Mouse (Mus musculus): ENCODE measurements around the gene Vangl1. TPM values are rescaled to one million over a fixed set of nuclear protein-coding genes. Genes with fewer than 3 reads are reported as not detected.

The Vangl1 gene
- polyA plus RNA-seq, 1 experiment from 2014 or later: 19.1 TPM

GRCm38 (mm10) chr3:102152872-102153271 lies 51.6 kb downstream of the Vangl1 start:
- Histone ChIP-seq H3K4me2 (replicated peaks) (no peak overlapping the region), H3K27ac (0 out of 2 replicates have a peak overlapping the region, but pooled peaks have one; percentile 57), H3K36me3 (peaks cover 10% of the 10 kb centered on the region)

GRCm38 (mm10) chr3:102152471-102152870 lies 52.0 kb downstream of the Vangl1 start:
- no peak overlapping the region for H3K9ac ChIP-seq
- H3K36me3 ChIP-seq: peaks cover 6% of the 10 kb centered on the region; the same call in 1 of the 2 replicates
- no peaks in the 10 kb centered on the region for H3K9me3 ChIP-seq
- H3K4me1 ChIP-seq: peaks cover 23% of the 10 kb centered on the region
- H3K4me2 ChIP-seq (replicated peaks): no peak overlapping the region
- 34% methylated on average over 4 of the region's 4 CpGs for WGBS
- H3K27me3 ChIP-seq: no peaks in the 10 kb centered on the region
- ATAC-seq (ENCODE audit: insufficient number of reproducible peaks, insufficient read depth, low FRiP score, low TSS enrichment): no peak
- H3K4me3 ChIP-seq: no peak overlapping the region
- H3K27ac ChIP-seq: 0 out of 2 replicates have a peak overlapping the region, but pooled peaks have one; percentile 57

More at GRCm38 (mm10) chr3:102152872-102153271, 51.6 kb downstream of the Vangl1 start:
- WGBS: 18% methylated on average over 4 of the region's 4 CpGs
- H3K9me3 ChIP-seq: no peaks in the 10 kb centered on the region
- peaks cover 23% of the 10 kb centered on the region for H3K4me1 ChIP-seq
- no peak for ATAC-seq (ENCODE audit: insufficient number of reproducible peaks, insufficient read depth, low FRiP score, low TSS enrichment)
- H3K4me3 ChIP-seq: no peak overlapping the region
- no peaks in the 10 kb centered on the region for H3K27me3 ChIP-seq
- no peak overlapping the region for H3K9ac ChIP-seq

GRCm38 (mm10) chr3:102151850-102152249 lies 52.6 kb downstream of the Vangl1 start:
- no peak for ATAC-seq (ENCODE audit: insufficient number of reproducible peaks, insufficient read depth, low FRiP score, low TSS enrichment)
- 0 out of 2 replicates have a peak overlapping the region, but pooled peaks have one; percentile 57 for H3K27ac ChIP-seq
- H3K27me3 ChIP-seq: no peaks in the 10 kb centered on the region
- H3K4me2 ChIP-seq (replicated peaks): no peak overlapping the region
- no peak overlapping the region for H3K4me3 ChIP-seq
- no peaks in the 10 kb centered on the region for H3K9me3 ChIP-seq
- WGBS: 40% methylated on average over 4 of the region's 4 CpGs
- H3K36me3 ChIP-seq: 0 out of 2 replicates have a peak, but pooled peaks cover under 1% of the 10 kb centered on the region
- H3K4me1 ChIP-seq: peaks cover 23% of the 10 kb centered on the region
- H3K9ac ChIP-seq: no peak overlapping the region

- Histone ChIP-seq H3K36me3 (no peaks in the 10 kb centered on the region), H3K9me3 (no peaks in the 10 kb centered on the region), H3K9ac (no peak overlapping the region), H3K4me2 (replicated peaks) (no peak overlapping the region), H3K27me3 (no peaks in the 10 kb centered on the region), H3K4me1 (peaks cover 18% of the 10 kb centered on the region), H3K27ac (no peak overlapping the region), H3K4me3 (no peak overlapping the region)
- no peak for ATAC-seq (ENCODE audit: insufficient number of reproducible peaks, insufficient read depth, low FRiP score, low TSS enrichment)
- 20% methylated on average over 7 of the region's 7 CpGs for WGBS
Observed at GRCm38 (mm10) chr3:102149941-102150340, 54.6 kb downstream of the Vangl1 start.

- H3K4me3 ChIP-seq: no peak overlapping the region
- no peak overlapping the region for H3K9ac ChIP-seq
- H3K4me1 ChIP-seq: peaks cover 10% of the 10 kb centered on the region
- ATAC-seq (ENCODE audit: insufficient number of reproducible peaks, insufficient read depth, low FRiP score, low TSS enrichment): no peak
- H3K36me3 ChIP-seq: no peaks in the 10 kb centered on the region
- 80% methylated on average over 4 of the region's 4 CpGs for WGBS
- no peak overlapping the region for H3K4me2 ChIP-seq (replicated peaks)
- no peak overlapping the region for H3K27ac ChIP-seq
- no peaks in the 10 kb centered on the region for H3K9me3 ChIP-seq
- no peaks in the 10 kb centered on the region for H3K27me3 ChIP-seq
Observed at GRCm38 (mm10) chr3:102147189-102147588, 57.3 kb downstream of the Vangl1 start.

DNA sequence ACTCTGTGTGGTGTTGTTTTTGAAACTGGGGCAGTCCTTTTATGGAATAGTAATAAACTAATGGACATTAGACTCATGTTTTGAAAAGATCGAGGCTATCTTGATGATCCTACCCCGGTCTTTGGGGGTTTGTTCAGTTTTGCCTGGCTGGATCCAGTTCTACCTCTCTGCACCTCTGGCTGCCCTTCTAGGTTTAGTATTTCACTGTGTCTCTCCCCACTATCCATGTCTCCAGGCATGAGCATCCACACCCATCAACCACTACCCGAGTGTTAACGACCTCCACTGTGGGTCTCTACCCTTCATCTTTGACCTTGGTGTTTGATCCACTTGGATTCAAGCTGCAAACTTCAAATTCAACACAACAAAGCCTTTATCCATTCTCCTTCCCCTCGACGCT lies 58.1 kb downstream of the Vangl1 start:
- Histone ChIP-seq H3K4me1 (peaks cover 8% of the 10 kb centered on the region), H3K4me3 (no peak overlapping the region), H3K27me3 (no peaks in the 10 kb centered on the region), H3K9me3 (no peaks in the 10 kb centered on the region), H3K9ac (no peak overlapping the region), H3K27ac (no peak overlapping the region), H3K36me3 (no peaks in the 10 kb centered on the region), H3K4me2 (replicated peaks) (no peak overlapping the region)
- 77% methylated on average over 6 of the region's 6 CpGs for WGBS
- ATAC-seq (ENCODE audit: insufficient number of reproducible peaks, insufficient read depth, low FRiP score, low TSS enrichment): no peak

GRCm38 (mm10) chr3:102145645-102146386 lies 58.7 kb downstream of the Vangl1 start:
- 17% methylated on average over 6 of the region's 6 CpGs for WGBS
- Histone ChIP-seq H3K4me1 (peaks cover 8% of the 10 kb centered on the region), H3K4me3 (no peak overlapping the region), H3K9me3 (no peaks in the 10 kb centered on the region), H3K27me3 (no peaks in the 10 kb centered on the region), H3K36me3 (no peaks in the 10 kb centered on the region), H3K4me2 (replicated peaks) (no peak overlapping the region), H3K9ac (no peak overlapping the region), H3K27ac (no peak overlapping the region)
- no peak for ATAC-seq (ENCODE audit: insufficient number of reproducible peaks, insufficient read depth, low FRiP score, low TSS enrichment)

DNA sequence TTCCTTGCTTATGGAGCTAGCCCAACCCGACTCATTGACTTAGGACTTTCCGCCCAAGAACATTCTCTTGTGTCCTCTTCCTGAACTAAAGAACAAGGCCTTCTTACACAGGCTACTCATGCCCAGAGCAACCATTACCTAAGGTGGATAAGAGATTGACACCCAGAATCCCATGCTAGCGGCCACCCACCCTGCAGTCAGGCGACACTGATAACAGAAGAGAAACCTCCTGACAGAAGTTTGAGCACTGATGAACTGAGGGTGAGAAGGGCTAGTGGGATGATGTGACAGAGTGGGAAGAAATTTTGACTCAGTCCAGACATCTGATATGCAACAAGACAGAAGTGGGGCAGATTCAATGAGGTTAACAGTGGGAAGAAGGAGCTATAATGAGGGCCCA lies 60.1 kb downstream of the Vangl1 start:
- Histone ChIP-seq H3K9ac (no peak overlapping the region), H3K4me3 (no peak overlapping the region), H3K36me3 (no peaks in the 10 kb centered on the region), H3K4me2 (replicated peaks) (no peak overlapping the region), H3K27ac (no peak overlapping the region), H3K4me1 (peaks cover 2% of the 10 kb centered on the region), H3K9me3 (no peaks in the 10 kb centered on the region), H3K27me3 (no peaks in the 10 kb centered on the region)
- 94% methylated on average over 4 of the region's 4 CpGs for WGBS
- no peak for ATAC-seq (ENCODE audit: insufficient number of reproducible peaks, insufficient read depth, low FRiP score, low TSS enrichment)

- Histone ChIP-seq H3K4me2 (replicated peaks) (no peak overlapping the region), H3K27ac (no peak overlapping the region), H3K4me3 (no peak overlapping the region), H3K4me1 (no peaks in the 10 kb centered on the region), H3K36me3 (no peaks in the 10 kb centered on the region), H3K27me3 (no peaks in the 10 kb centered on the region), H3K9me3 (no peaks in the 10 kb centered on the region), H3K9ac (no peak overlapping the region)
- WGBS: 87% methylated on average over 3 of the region's 3 CpGs
- no peak for ATAC-seq (ENCODE audit: insufficient number of reproducible peaks, insufficient read depth, low FRiP score, low TSS enrichment)
Observed at GRCm38 (mm10) chr3:102143536-102143935, 61.0 kb downstream of the Vangl1 start.

GRCm38 (mm10) chr3:102142947-102143346 lies 61.5 kb downstream of the Vangl1 start:
- Histone ChIP-seq H3K4me3 (no peak overlapping the region), H3K4me1 (no peaks in the 10 kb centered on the region), H3K9me3 (no peaks in the 10 kb centered on the region), H3K36me3 (no peaks in the 10 kb centered on the region), H3K27me3 (peaks cover 4% of the 10 kb centered on the region; the same call in 1 of the 2 replicates), H3K4me2 (replicated peaks) (no peak overlapping the region), H3K27ac (no peak overlapping the region), H3K9ac (no peak overlapping the region)
- no peak for ATAC-seq (ENCODE audit: insufficient number of reproducible peaks, insufficient read depth, low FRiP score, low TSS enrichment)
- 91% methylated on average over 4 of the region's 4 CpGs for WGBS

GRCm38 (mm10) chr3:102141893-102142292 lies 62.6 kb downstream of the Vangl1 start:
- H3K36me3 ChIP-seq: no peaks in the 10 kb centered on the region
- no peak overlapping the region for H3K27ac ChIP-seq
- 70% methylated on average over 6 of the region's 6 CpGs for WGBS
- H3K4me2 ChIP-seq (replicated peaks): no peak overlapping the region
- H3K4me1 ChIP-seq: no peaks in the 10 kb centered on the region
- ATAC-seq (ENCODE audit: insufficient number of reproducible peaks, insufficient read depth, low FRiP score, low TSS enrichment): no peak
- H3K4me3 ChIP-seq: no peak overlapping the region
- no peaks in the 10 kb centered on the region for H3K9me3 ChIP-seq
- no peak overlapping the region for H3K9ac ChIP-seq
- peaks cover 5% of the 10 kb centered on the region; the same call in 1 of the 2 replicates for H3K27me3 ChIP-seq

GRCm38 (mm10) chr3:102141451-102141850 lies 63.0 kb downstream of the Vangl1 start:
- H3K9me3 ChIP-seq: no peaks in the 10 kb centered on the region
- ATAC-seq (ENCODE audit: insufficient number of reproducible peaks, insufficient read depth, low FRiP score, low TSS enrichment): no peak
- H3K36me3 ChIP-seq: no peaks in the 10 kb centered on the region
- H3K27ac ChIP-seq: no peak overlapping the region
- no peak overlapping the region for H3K9ac ChIP-seq
- 76% methylated on average over 2 of the region's 2 CpGs for WGBS
- H3K4me1 ChIP-seq: no peaks in the 10 kb centered on the region
- H3K4me2 ChIP-seq (replicated peaks): no peak overlapping the region
- no peak overlapping the region for H3K4me3 ChIP-seq
- H3K27me3 ChIP-seq: peaks cover 5% of the 10 kb centered on the region; the same call in 1 of the 2 replicates

All from embryonic facial prominence, embryonic 12.5 days (tissue).